Mouse (Mus musculus): ENCODE data around the gene Gm20867. TPM values are rescaled to one million over a fixed set of nuclear protein-coding genes. Genes with fewer than 3 reads are reported as not detected.

Gm20867 gene
- not detected in 2 replicates for polyA plus RNA-seq (2012; rRNA removed)

DNA sequence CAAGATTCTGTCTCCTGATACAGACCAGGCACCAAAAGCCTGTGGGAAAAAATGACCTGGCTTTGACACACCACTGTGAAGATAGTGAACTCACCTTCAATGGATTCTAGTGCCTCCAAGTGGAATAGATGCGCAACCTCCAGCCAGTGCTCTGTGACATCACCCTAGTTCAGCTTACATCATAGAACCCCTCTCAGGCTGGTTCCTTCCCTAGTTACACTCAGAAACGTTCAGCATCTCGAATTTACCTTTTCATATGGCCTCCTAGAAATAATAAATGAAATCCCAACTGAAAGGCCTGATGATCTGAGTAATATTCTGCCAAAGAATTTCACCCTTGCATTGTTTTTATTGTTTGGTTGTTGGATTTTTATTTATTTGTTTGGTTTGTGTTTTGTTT, at the start of gene Gm20867:
Gene Gm20867, minus strand, starts transcription at position 101 of the 400 bp plus-strand sequence.

Other genes starting within 250 kb of the Gm20867 start
- gene Gm29564, start 249.8 kb upstream of the Gm20867 start, polyA plus RNA-seq (2012; rRNA removed), result not detected in 2 replicates